Mouse (Mus musculus): ENCODE data around the gene Gm13697. TPM values are rescaled to one million over a fixed set of nuclear protein-coding genes. Genes with fewer than 3 reads are reported as not detected.
A peak's percentile ranks its signal among the peaks of the same experiment; 100 is the strongest.
"Not testable (repeated sequence)": the region's sequence is repeated elsewhere in the genome, so short reads cannot be mapped to it uniquely, and the experiment has no call there.

Gm13697 gene
- not detected in 2 replicates for polyA plus RNA-seq (2012; rRNA removed)

- DNase-seq (ENCODE audit: extremely low spot score in 1 of 2, low spot score in 1 of 2) = not testable (repeated sequence)
Observed at GRCm38 (mm10) chr2:83984443-83984842, at the start of gene Gm13697. Gene Gm13697 (plus strand): TSS chr2:83984743.

GRCm38 (mm10) chr2:83940931-83941361 is 43.6 kb upstream of the Gm13697 start, which contains the start of gene Zswim2:
Gene Zswim2 (minus strand): TSS chr2:83941228.
- DNase-seq (ENCODE audit: extremely low spot score in 1 of 2, low spot score in 1 of 2) = peak; percentile 90 to 95

GRCm38 (mm10) chr2:83941378-83941777 is 43.2 kb upstream of the Gm13697 start:
- no peak for DNase-seq (ENCODE audit: extremely low spot score in 1 of 2, low spot score in 1 of 2)

GRCm38 (mm10) chr2:83941792-83942191 is 42.8 kb upstream of the Gm13697 start:
- no peak for DNase-seq (ENCODE audit: extremely low spot score in 1 of 2, low spot score in 1 of 2)

- DNase-seq (ENCODE audit: extremely low spot score in 1 of 2, low spot score in 1 of 2) = not testable (repeated sequence)
Observed at GRCm38 (mm10) chr2:83955393-83955792, 29.1 kb upstream of the Gm13697 start, which contains the start of gene Gm13698. Gene Gm13698 (plus strand): TSS chr2:83955693.

- DNase-seq (ENCODE audit: extremely low spot score in 1 of 2, low spot score in 1 of 2) = not testable (repeated sequence)
Observed at GRCm38 (mm10) chr2:83961203-83961602, 23.3 kb upstream of the Gm13697 start, which contains the start of gene Gm13693. Gene Gm13693 (plus strand): TSS chr2:83961503.

GRCm38 (mm10) chr2:83967013-83967412 is 17.5 kb upstream of the Gm13697 start, which contains the start of gene Gm13695:
Gene Gm13695 (plus strand): TSS chr2:83967313.
- not testable (repeated sequence) for DNase-seq (ENCODE audit: extremely low spot score in 1 of 2, low spot score in 1 of 2)

GRCm38 (mm10) chr2:83972823-83973222 is 11.7 kb upstream of the Gm13697 start, which contains the start of gene Gm13696:
Gene Gm13696 (plus strand): TSS chr2:83973123.
- DNase-seq (ENCODE audit: extremely low spot score in 1 of 2, low spot score in 1 of 2) = not testable (repeated sequence)

- not testable (repeated sequence) for DNase-seq (ENCODE audit: extremely low spot score in 1 of 2, low spot score in 1 of 2)
Observed at GRCm38 (mm10) chr2:83978633-83979032, 5.9 kb upstream of the Gm13697 start, which contains the start of gene Gm13694. Gene Gm13694 (plus strand): TSS chr2:83978933.

GRCm38 (mm10) chr2:83990253-83990652 is 5.7 kb downstream of the Gm13697 start, which contains the start of gene Gm13691:
Gene Gm13691 (plus strand): TSS chr2:83990553.
- not testable (repeated sequence) for DNase-seq (ENCODE audit: extremely low spot score in 1 of 2, low spot score in 1 of 2)

GRCm38 (mm10) chr2:83993639-83994255 is 9.2 kb downstream of the Gm13697 start:
- not testable (repeated sequence) for DNase-seq (ENCODE audit: extremely low spot score in 1 of 2, low spot score in 1 of 2)

GRCm38 (mm10) chr2:83994526-83994925 is 10.0 kb downstream of the Gm13697 start:
- not testable (repeated sequence) for DNase-seq (ENCODE audit: extremely low spot score in 1 of 2, low spot score in 1 of 2)

- no peak for DNase-seq (ENCODE audit: extremely low spot score in 1 of 2, low spot score in 1 of 2)
Observed at GRCm38 (mm10) chr2:84008913-84009312, 24.4 kb downstream of the Gm13697 start.

GRCm38 (mm10) chr2:84009818-84010217 is 25.3 kb downstream of the Gm13697 start:
- DNase-seq (ENCODE audit: extremely low spot score in 1 of 2, low spot score in 1 of 2) = no peak

- DNase-seq (ENCODE audit: extremely low spot score in 1 of 2, low spot score in 1 of 2) = no peak
Observed at GRCm38 (mm10) chr2:84014572-84014971, 30.0 kb downstream of the Gm13697 start.

- DNase-seq (ENCODE audit: extremely low spot score in 1 of 2, low spot score in 1 of 2) = not testable (repeated sequence)
Observed at GRCm38 (mm10) chr2:84016291-84016690, 31.7 kb downstream of the Gm13697 start.

- DNase-seq (ENCODE audit: extremely low spot score in 1 of 2, low spot score in 1 of 2) = no peak
Observed at GRCm38 (mm10) chr2:84018330-84018729, 33.8 kb downstream of the Gm13697 start.

- no peak for DNase-seq (ENCODE audit: extremely low spot score in 1 of 2, low spot score in 1 of 2)
Observed at GRCm38 (mm10) chr2:84019519-84020305, 35.2 kb downstream of the Gm13697 start.

- peak in 1 of 2 experiments; percentile 27 for DNase-seq (ENCODE audit: extremely low spot score in 1 of 2, low spot score in 1 of 2)
Observed at GRCm38 (mm10) chr2:84021930-84022329, 37.4 kb downstream of the Gm13697 start.

GRCm38 (mm10) chr2:84022905-84023304 is 38.4 kb downstream of the Gm13697 start:
- DNase-seq (ENCODE audit: extremely low spot score in 1 of 2, low spot score in 1 of 2) = peak; percentile 52 to 71

GRCm38 (mm10) chr2:84023319-84023718 is 38.8 kb downstream of the Gm13697 start:
- no peak for DNase-seq (ENCODE audit: extremely low spot score in 1 of 2, low spot score in 1 of 2)

All from frontal cortex, adult 2 months (tissue).